Mouse (Mus musculus): ENCODE measurements around the gene Mip.
"Not testable (repeated sequence)": the region's sequence is repeated elsewhere in the genome, so short reads cannot be mapped to it uniquely, and the experiment has no call there.

The Mip gene

DNA sequence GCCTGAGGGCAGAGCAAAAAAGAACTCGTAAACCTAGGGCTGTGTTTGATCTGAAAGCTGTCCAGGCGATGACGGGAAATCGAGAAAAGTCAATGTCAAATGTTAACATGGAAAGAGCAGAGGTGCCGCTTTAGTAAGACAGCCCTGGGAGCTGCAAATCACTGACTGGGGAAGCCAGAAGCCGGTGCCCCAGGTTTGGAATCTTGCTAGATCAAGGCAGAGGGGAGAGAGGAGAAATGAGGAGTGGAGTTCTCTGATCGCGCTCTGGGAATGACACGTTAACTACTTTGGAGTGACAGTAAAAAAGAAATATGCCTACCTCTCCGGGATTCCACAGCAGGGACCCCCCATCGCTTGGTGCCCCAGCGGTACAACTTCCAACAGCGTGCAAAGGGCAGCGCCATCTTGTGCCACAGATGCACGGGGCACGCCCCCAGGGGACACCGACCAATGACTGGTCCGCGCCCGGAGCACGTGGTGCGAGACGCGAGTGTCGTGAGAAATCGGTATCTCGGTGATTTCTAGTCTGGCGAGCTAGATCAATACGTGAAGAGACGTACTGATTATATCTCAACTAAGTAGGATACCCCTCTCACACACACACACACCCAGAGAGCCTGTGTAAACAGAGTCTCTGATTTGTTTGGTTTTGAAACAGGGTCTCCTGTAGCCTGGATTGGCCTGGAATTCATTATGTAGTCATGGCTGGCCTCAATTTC, 14.1 kb upstream of the Mip start, which contains the start of gene Spryd4:
Spryd4 (minus strand) TSS at position 418 of the 719 bp plus-strand sequence.
- peak; percentile 97 for DNase-seq (ENCODE audit: low read depth, low spot score)

DNA sequence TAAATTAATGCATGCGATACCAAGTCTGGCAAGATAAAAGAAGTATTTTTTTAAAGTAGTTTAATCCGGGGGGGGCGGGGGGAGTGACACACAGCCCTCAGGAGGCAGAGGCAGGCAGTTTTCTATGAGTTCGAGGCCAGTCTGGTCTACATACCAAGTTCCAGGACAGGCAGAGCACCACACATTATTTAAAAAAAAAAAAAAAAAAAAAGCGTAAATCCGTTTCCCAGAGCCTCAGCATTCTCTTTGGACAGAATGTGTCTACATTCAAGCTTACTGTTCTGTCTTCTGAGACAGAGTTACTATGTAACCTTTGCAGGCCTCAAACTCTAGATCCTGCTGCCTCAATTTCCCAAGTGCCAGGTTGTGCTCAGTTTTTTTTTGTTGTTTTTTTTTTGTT, 13.5 kb upstream of the Mip start:
- DNase-seq (ENCODE audit: low read depth, low spot score), result no peak

DNA sequence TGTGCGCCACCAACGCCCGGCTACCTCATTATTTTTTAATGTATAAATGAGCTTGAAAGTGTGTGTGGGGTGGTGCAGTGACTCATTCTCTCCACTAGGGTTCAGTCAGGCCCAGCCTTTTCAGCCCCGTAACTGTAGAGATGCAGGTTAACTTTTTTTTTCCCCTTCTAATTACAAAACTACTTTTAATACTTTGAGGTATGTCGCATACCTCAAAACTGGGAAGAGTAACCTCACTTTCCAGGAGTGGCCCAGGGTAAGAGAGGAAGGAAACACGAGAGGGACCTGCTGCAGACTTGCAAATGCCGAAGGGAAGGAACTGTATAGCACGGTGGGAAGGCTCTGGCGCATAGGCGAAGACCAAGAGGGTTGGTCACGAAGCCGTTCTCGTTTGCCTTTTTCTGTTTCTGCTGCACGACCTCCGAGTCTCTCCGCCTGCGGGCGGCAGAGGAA, 12.7 kb upstream of the Mip start:
- DNase-seq (ENCODE audit: low read depth, low spot score), result peak; percentile 87

DNA sequence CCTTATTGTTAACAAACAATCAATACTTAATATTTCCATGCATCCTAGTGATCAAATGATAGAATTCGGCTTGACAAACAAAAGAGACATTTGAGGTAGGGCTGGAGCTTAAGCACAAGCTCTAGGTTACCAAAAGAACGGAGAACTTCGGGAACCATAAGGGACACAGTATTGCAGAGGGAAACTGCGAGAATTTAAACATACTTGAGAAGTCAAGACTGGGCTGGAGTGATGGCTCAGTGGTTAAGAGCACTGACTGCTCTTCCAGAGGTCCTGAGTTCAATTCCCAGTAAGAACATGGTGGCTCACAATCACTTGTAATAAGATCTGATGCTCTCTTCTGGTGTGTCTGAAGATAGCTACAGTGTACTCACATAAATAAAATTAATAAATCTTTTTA, 11.5 kb upstream of the Mip start:
- not testable (repeated sequence) for DNase-seq (ENCODE audit: low read depth, low spot score)

DNA sequence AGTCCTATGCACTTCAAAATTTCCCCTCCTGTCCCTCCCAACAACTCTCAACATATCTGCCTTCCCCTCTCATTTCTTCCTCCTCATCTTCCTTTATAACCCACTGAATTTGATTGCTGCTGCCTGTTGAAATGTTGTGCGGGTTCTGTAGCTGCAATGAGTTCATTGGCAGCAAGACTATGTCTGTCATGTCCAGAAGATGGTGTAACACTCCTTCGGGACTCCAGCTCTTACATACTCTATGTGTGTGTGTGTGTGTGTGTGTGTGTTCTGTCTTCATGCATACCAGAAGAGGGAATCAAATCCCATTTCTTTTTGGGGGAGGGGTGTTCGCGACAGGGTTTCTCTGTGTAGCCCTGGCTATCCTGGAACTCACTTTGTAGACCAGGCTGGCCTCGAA, 10.7 kb upstream of the Mip start:
- DNase-seq (ENCODE audit: low read depth, low spot score), result no peak

DNA sequence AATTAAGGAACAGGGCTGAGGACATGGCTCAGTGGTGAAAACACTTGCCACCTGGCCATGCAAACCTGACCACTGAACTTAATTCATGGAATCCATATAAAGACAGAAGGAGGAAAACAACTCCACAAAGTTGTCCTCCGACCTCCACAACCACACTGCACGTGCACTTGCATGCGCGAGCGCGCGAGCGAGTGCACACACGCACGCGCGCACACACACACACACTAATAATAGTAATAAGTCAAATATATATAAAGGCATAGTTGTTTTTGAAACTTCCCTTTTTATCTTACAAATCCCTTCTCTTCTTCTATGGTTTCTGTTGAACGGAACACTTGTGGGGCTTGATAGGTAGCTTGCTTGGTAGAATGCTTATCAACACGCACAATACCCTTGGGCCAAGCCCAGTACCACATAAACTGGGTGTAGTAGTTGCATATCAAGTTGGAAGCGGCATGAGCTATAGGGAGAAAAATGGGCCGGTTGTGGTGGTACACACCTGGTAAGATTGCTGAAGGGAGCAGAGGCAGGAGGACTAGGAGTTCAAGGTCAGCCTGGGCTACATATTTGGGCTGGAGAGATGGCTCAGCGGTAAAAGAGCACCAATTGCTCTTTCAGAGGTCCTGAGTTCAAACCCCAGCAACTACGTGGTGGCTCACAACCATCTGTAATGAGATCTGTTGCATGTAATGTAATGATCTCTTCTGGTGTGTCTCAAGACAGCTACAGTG, 7.1 kb upstream of the Mip start:
- no peak for DNase-seq (ENCODE audit: low read depth, low spot score)

DNA sequence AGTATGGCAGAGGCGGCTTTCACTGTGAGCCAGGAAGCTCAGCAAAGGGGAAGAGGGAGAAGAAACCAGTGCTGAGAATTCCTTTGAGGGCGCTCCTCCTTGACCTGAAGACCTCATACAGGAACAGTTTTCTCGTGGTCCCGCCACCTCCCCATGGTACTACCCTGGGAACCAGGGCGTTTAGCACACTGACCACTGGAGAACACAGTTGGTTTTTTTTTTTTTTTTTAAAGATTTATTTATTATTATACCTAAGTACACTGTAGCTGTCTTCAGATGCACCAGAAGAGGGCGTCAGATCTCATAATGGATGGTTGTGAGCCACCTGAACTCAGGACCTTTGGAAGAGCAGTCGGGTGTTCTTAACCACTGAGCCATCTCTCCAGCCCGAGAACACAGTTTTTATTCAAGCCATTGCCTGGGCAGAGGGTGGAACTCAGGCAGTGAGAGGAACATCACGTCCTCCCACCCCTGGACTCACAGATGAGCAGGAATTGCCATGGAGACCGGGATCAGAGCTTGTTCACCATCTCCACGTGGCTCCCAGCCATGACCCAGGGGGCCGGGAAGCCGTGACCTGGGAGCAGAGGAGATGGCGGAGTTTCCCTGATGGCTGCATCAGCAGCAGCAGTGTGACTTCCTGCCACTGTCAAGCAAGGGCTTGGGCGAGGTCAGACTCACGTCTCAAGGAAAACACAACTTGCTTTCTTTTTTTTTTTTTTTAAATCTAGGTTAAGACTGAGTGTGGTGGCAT, 3.9 kb upstream of the Mip start:
- DNase-seq (ENCODE audit: low read depth, low spot score), result peak; percentile 54

DNA sequence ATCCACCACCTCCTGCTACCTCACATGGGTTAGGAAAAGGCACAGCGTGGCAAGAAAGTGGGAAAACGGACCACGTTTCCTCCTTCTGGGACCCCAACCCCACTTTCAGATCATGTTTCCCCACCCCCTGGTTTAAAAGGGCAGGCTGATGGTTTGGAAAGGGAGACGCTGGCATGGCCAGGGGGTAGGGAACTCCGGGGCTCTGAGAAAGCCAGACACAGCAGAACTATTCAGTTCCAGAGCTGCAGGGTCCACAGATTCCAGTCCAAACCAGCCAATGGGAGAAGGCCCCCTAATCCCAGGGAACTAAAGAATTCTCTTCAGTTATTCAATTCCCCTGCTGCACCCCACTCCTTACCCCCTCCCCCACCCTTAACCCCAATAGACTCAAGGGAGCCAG, 574 bp upstream of the Mip start:
- DNase-seq (ENCODE audit: low read depth, low spot score), result no peak

DNA sequence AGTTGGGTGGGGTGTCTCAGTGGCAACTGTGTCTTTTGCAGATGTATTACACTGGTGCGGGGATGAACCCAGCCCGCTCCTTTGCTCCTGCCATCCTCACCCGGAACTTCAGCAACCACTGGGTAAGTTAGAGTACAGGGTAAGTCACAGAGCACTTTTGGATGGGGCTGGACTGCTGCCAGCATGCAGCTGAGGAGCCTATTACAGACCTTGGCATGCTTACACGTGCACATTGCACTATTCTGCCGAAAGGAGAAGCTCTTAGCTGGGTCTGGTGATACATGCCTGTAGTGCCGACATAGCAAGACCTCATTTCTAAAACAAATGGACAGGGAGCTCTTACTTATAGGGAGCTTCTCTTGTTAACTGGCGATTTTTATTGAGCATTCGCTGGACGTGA, 2.0 kb downstream of the Mip start:
- no peak for DNase-seq (ENCODE audit: low read depth, low spot score)

DNA sequence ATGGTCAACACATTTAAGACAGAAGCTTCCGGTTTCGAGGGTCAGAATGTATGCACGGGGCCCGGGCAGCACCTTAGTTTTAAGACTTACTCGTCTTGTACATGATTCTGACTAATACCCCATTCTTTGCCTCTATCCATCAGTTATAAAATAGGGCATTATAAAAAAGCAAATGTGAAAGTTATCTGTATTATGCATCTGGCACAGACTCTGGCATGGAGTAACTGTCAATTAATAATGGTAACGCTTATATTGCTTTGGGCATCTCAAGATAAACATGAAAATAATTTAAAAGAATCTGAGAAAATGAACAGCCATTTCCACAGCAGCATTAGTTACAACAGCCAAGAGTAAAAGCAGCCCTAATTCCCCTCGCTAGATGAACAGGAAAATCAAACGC, 2.4 kb downstream of the Mip start:
- no peak for DNase-seq (ENCODE audit: low read depth, low spot score)

DNA sequence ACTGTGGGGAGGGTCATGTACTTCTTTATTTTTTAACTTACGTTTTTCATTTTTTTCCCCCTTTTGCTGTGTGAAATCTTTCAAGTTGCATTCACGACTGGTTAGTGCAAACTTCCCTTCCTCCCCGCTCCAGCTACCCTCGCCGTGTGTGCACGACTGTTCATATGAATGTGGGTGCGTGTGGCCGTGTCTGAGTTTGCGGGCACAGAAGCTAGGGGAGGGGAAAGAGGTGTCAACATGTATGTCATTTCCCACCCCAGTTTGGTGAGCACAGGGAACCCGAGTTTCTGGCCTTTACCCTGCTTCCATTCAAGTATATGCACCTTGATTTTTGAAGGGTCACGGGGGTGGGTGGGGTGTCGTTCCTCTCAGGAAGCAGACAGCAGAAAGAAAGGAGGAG, 4.9 kb downstream of the Mip start:
- DNase-seq (ENCODE audit: low read depth, low spot score), result no peak

DNA sequence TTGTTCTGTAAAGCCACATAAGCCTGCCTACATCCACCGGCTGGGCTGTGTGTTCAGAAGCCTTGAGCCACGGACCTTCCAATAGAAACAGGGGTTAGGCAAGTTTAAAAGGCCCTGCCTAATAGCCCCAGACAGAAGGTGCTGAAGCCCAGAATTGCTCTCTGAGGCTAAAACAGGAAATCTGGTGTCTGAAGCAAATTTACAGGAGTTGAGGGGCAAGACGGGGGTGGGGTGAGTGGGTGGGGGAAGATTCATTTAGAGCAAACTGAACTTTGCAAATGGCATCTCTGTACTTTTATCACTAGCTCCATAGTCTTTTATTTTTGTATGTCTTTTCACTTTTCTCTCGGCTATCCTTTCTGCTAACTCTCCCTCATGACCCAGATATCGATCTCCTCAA, 5.5 kb downstream of the Mip start:
- no peak for DNase-seq (ENCODE audit: low read depth, low spot score)

DNA sequence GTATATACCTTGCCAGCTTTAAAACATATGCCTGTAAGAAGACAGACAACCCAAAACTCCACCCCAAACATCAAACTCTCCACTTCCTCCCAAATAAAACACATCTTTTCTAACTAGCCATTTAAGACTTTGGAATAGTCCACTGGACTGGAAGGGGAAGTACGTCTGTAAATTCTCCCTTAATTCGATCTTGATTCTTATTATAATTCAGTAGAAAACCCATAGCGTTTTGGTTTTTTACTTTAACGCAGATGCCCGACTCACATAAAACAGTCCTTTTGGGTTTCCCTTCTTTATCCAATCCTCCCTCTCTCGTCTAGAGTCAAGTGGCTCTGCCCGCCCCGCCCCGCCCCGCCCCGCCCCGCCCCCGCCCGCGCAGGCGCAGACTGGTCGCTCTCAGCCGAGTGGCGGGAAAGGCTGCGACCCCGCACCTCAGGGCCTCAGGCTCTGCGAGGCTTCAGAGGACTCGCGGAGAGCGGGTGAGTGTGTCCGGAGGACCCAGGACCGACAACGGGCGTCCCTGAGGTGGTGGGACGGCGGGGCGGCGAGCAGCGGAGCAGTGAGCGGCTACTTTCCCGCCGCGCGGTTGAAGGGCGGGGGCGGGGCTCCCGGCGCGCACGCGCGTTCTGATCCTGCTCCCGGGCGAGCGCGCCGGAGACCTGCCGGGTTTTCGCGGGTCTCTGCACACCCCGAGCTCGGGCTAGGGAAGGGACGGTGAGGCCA, 6.2 kb downstream of the Mip start, which contains the start of gene Timeless:
Timeless (plus strand) TSS at position 369 of the 723 bp plus-strand sequence.
- peak; percentile 89 for DNase-seq (ENCODE audit: low read depth, low spot score)

DNA sequence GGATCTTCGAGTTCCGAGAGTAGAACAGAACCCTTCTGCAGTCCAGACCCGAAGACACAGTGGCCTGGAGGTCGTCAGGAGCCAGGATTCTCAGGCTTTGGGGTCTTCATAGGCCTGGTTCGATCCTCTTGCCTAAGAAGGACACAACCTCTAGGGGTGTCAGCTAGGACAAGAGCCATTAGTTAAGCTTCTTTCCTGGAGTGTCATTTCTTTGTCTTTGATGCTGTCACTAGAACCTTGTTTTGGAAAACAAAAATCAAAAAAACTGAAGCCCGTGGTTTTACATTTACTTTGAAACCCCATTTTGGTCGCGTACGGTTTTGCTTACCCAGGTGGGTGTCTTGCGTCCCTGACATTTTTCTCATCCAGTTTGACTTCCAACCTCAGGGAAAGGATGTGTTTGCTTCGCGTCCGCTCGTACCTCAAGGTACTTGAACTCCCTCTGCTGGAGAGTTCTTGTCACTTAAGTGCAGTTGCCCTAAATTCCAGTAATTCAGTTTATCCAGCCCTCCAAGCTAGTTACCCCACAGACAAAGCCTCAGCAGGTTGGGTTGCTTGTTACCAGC, 6.9 kb downstream of the Mip start:
- peak; percentile 89 for DNase-seq (ENCODE audit: low read depth, low spot score)

DNA sequence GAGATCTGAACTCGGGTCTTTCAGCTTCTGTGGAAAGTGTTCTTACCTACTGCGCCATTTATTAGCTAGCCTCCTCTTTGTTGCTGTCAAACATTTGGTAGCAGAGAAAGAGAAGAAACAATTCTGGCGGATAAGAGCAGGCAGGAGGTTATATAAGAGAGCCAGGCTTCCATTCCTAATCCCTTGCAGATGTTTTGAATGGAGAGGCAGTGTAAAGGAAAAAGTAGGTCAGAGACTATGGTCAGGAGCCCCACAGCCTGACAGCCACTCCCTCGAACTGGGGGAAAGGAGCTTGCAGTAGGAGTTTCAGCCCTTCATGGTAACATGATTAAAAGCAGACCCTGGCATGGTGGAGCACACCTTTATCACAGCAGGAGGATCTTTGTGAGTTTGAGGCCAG, 10.7 kb downstream of the Mip start:
- DNase-seq (ENCODE audit: low read depth, low spot score), result no peak

DNA sequence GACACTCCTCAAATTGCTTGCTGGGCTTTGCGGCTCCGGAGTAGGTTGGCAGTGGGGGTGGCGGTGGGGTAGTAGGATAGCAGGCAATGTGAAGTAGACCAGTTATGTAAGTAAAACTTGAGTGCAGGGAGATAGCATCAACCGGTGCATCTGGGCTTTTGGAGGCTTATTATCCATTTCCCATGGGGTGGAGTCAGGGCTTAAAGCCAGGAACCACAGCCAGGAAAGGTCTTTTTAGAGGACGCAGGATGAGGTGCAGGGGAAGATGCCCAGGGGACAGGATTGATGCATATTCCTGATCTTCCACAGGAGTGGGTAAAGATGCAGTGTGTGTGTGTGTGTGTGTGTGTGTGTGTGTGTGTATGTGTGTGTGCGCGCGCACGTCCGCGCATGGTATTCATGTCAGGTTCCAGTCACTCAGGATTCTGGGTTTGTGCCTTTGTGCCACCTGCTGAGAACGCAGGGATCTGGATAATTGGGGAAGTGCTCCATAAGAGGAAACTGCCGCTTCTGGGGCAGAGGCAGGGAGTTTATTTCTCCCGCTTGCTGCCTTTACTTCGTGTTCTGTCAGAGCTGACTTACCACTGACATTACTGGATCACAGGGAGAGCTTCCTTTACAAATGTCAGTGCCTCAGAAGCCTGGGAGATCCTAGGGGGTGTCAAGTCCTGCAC, 12.3 kb downstream of the Mip start:
- peak; percentile 37 for DNase-seq (ENCODE audit: low read depth, low spot score)

DNA sequence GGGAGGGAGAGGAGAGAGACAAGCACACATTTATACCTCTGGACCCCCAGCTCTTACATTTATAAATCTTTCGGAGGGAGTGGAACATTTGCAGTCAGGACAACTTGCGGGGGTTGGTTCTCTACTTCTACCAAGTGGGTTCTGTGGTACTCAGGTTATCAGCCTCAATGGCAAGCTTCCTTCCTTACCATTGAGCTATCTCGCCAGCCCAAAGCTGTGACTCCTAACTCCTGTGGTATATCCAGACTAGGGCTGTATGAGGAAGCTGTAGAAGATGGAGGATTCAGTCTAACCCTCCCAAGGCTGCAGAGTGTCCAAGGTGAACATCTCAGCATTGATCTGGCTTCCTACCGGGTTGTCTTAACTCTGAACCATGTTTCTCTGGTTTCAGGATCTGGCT, 13.5 kb downstream of the Mip start:
- no peak for DNase-seq (ENCODE audit: low read depth, low spot score)

DNA sequence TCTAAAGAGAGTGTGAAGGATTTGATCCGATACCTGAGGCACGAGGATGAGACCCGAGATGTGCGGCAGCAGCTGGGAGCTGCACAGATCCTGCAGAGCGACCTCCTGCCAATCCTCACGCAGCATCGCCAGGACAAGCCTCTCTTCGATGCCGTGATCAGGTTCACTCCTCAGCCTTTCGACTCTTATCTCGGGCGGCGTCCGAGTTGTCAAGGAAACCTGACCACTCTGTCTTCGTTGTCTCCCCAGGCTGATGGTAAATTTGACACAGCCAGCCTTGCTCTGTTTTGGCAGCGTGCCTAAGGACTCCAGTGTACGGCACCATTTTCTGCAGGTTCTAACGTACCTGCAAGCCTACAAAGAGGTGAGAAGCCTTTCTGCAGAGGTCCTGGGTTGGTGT, 14.5 kb downstream of the Mip start:
- no peak for DNase-seq (ENCODE audit: low read depth, low spot score)

DNA sequence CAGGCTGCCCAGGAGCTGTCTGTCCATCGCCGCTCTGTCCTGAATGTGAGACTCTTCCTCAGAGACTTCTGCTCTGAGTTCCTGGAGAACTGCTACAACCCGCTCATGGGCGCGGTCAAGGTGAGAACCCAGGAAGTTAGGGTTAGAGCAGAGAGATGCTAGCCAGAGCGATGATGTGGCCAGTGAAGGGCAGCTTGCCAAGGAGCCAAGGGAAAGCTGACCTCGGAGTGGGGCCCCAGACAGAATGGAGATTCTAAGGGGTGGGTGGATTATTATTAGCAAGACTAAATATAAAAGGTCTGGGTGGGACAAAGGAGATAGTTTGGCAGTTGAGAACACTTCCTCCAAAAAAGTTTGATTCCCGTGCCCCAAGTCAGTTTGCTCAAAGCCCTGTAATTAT, 17.6 kb downstream of the Mip start:
- DNase-seq (ENCODE audit: low read depth, low spot score), result no peak

DNA sequence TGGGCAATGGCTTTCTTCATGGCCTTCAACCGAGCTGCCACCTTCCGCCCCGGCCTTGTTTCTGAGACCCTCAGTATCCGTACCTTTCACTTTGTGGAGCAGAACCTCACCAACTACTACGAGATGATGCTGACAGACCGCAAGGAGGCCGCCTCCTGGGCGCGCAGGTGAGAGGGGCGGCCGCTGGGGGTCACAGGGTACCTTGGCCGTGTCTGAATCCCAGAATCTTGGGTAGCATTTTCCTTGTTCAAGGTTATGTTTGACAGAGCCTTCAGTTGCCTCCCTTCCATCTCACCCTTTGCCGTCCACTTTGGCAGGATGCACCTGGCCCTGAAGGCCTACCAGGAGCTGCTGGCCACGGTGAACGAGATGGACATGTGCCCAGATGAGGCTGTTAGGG, 18.5 kb downstream of the Mip start:
- DNase-seq (ENCODE audit: low read depth, low spot score), result no peak
